Mouse (Mus musculus) adrenal gland, adult 2 months (tissue): ENCODE results near the gene Slc16a6. TPM values are rescaled to one million over a fixed set of nuclear protein-coding genes. Genes with fewer than 3 reads are reported as not detected.
A peak's percentile ranks its signal among the peaks of the same experiment; 100 is the strongest.
"Not testable (repeated sequence)": the region's sequence is repeated elsewhere in the genome, so short reads cannot be mapped to it uniquely, and the experiment has no call there.

Experiments used
- DNase-seq: peaks from one replicate; pipeline ENCODE4 v3.0.0; 2021
- long read RNA-seq: library from polyadenylated mRNA; stranded (forward); transcript quantifications from one replicate; pipeline ENCODE4 v2.0.0, GENCODE M21; 2021
- polyA plus RNA-seq: library from polyadenylated mRNA; depleted of rRNA; stranded (reverse); fragments of >200 nt; gene quantifications from 2 replicates; pipeline ENCODE4 v1.2.3, GENCODE M21; 2012; rRNA removed
- total RNA-seq, 2 experiments: library from RNA; stranded (reverse); gene quantifications; 2 replicates each; pipeline ENCODE4 v1.2.3; 2021

The Slc16a6 gene
- total RNA-seq (under 1 TPM; 0.66 to 0.78 TPM), polyA plus RNA-seq (0.33 and 0.45 TPM in 2 replicates)
- long read RNA-seq, partial matches to known transcripts: 0 of 2 reads
- long read RNA-seq, other reads (novel, unspliced or antisense): 1 of 2 reads

GRCm38 (mm10) chr11:109473171-109474085 is at the start of gene Slc16a6, which contains the start of gene Arsg:
Slc16a6 (minus strand) TSS chr11:109473598.
Arsg (plus strand) TSS chr11:109473374.
- peak; percentile 87 for DNase-seq

GRCm38 (mm10) chr11:109520958-109521357 is 47.6 kb upstream of the Slc16a6 start:
- DNase-seq: no peak

- DNase-seq: no peak
Measured at GRCm38 (mm10) chr11:109517816-109518215, 44.4 kb upstream of the Slc16a6 start.

- no peak for DNase-seq
Measured at GRCm38 (mm10) chr11:109517330-109517729, 43.9 kb upstream of the Slc16a6 start.

GRCm38 (mm10) chr11:109514064-109514612 is 40.7 kb upstream of the Slc16a6 start:
- no peak for DNase-seq

- no peak for DNase-seq
Measured at GRCm38 (mm10) chr11:109512995-109513675, 39.7 kb upstream of the Slc16a6 start.

GRCm38 (mm10) chr11:109507068-109507467 is 33.7 kb upstream of the Slc16a6 start:
- no peak for DNase-seq

- no peak for DNase-seq
Measured at GRCm38 (mm10) chr11:109505823-109506222, 32.4 kb upstream of the Slc16a6 start.

- DNase-seq: peak; percentile 72
Measured at GRCm38 (mm10) chr11:109504977-109505376, 31.6 kb upstream of the Slc16a6 start.

GRCm38 (mm10) chr11:109500206-109500605 is 26.8 kb upstream of the Slc16a6 start:
- peak; percentile 31 for DNase-seq

- DNase-seq: no peak
Measured at GRCm38 (mm10) chr11:109497990-109498389, 24.6 kb upstream of the Slc16a6 start.

GRCm38 (mm10) chr11:109496996-109497714 is 23.8 kb upstream of the Slc16a6 start:
- no peak for DNase-seq

- no peak for DNase-seq
Measured at GRCm38 (mm10) chr11:109496475-109496993, 23.1 kb upstream of the Slc16a6 start.

GRCm38 (mm10) chr11:109495771-109496474 is 22.5 kb upstream of the Slc16a6 start:
- DNase-seq: peak; percentile 11

GRCm38 (mm10) chr11:109494890-109495770 is 21.7 kb upstream of the Slc16a6 start:
- peak; percentile 49 for DNase-seq

- not testable (repeated sequence) for DNase-seq
Measured at GRCm38 (mm10) chr11:109492847-109493464, 19.6 kb upstream of the Slc16a6 start.

GRCm38 (mm10) chr11:109491844-109492243 is 18.4 kb upstream of the Slc16a6 start:
- DNase-seq: no peak

- DNase-seq: no peak
Measured at GRCm38 (mm10) chr11:109489763-109490162, 16.4 kb upstream of the Slc16a6 start.

GRCm38 (mm10) chr11:109487991-109488684 is 14.7 kb upstream of the Slc16a6 start:
- no peak for DNase-seq
